Mouse (Mus musculus) large intestine, adult 2 months (tissue): ENCODE results near the gene Tmem203. TPM values are rescaled to one million over a fixed set of nuclear protein-coding genes. Genes with fewer than 3 reads are reported as not detected.

Experiments
- DNase-seq: peaks from one replicate; pipeline ENCODE4 v3.0.0-alpha.2; 2012; ENCODE audit warnings: low read depth, low spot score
- whole genome bisulfite sequencing: fragments of 180-500 bp; shearing (Covaris S2); methylation state at CpG from one replicate; pipeline ENCODE4 v1.1.7; 2018; 5-methylcytosine and 5-hydroxymethylcytosine counted together
- polyA plus RNA-seq: library from polyadenylated mRNA; depleted of rRNA; stranded (reverse); fragments of >200 nt; gene quantifications from 2 replicates; pipeline ENCODE4 v1.2.3, GENCODE M21; 2012; rRNA removed

Tmem203 gene
- 30.4 and 35.0 TPM in 2 replicates for polyA plus RNA-seq

DNA sequence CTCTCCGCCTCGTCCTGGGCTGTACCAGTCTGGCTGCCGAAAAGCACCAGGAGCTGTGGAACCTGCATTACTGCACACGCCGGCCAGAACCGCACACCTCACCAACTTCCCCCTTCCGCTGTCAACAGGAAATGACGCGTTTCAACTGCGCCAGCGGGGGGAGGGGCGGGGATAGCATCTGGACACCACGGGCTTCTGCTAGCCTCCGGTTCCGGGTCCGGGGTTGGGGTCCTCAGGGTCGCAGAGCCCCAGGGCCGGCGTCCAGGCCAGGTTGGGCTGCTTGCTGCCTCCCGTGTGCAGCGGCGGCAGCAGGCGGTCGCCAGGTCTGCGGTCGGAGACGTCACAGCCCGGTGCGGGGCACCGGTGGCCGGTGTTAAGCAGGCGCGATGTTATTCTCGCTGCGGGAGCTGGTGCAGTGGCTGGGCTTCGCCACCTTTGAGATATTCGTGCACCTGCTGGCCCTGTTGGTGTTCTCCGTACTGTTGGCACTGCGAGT lies at the start of gene Tmem203:
Gene Tmem203, plus strand, starts transcription at position 156 of the 496 bp plus-strand sequence.
- no peak for DNase-seq
- 1% methylated on average over 39 of the region's 39 CpGs for WGBS

DNA sequence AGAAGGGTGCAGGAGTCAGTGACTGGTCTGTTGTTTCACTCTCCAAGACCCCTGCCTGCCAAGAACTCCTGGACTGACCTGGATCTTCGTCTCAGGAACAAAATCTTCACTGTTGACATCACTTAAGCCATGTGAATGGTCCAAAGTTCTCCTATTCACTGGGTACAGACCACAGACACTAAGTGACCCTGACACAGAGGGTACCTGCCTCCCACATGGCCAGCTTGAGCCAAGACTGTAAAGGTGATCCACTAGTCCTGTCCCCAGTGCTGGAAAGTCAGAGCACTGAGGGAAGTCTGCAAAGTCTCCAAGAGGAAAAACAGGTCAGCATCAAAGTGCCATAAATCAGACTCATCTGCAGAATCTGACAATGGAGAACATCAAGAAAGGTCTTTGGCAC lies 47.6 kb upstream of the Tmem203 start:
- WGBS, result 57% methylated on average over 1 of the region's 1 CpGs
- DNase-seq, result no peak

DNA sequence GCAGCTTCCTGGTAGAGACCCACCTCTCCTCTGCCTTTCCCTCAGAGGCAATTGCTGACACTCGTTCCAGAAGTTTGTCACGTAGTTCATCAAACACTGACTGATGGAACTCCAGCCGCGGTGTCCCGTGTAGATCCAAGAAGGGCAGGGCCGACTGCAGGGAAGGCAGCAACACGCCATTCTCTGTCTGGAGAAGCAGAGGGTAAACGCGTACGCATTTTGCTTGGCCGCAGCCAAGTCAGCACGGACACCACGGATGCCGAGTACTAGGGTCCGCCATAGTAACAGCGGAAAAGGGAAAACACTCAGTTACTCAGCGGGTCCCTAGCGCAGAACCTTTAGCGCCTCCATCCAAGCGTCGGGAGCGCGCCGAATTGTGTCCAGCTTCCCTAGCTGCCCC lies 44.6 kb upstream of the Tmem203 start:
- no peak for DNase-seq
- WGBS, result under 1% methylated on average over 24 of the region's 24 CpGs

DNA sequence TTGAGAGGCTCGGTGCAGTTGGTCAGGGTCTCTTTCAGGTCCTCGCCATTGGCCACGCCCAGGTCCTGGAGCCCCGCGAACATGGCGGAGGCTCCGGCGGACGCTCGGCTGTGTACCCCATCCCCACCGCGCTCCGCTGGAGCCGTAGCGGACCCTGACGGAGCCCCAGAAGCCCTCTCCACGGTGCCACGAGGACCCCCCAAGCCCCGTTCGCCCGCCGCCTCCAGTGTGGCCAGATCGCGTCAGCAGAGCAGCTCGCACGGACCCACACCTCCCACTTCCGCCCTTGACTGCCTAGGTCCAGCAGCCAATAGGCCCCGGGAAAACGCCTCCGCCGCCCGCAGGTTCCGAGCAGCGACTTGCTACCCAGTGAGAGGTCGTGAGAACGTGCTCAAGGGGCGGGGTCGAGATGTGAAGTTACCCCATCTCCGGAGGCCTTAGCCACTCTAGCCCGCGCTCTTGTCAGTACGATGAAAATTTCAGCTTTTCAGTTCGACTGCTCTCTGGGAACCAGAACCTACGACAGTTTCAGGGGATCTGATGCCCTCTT lies 44.0 kb upstream of the Tmem203 start, which contains the start of gene Nelfb:
Gene Nelfb, minus strand, starts transcription at position 369 of the 550 bp plus-strand sequence.
- no peak for DNase-seq
- under 1% methylated on average over 44 of the region's 44 CpGs for WGBS

DNA sequence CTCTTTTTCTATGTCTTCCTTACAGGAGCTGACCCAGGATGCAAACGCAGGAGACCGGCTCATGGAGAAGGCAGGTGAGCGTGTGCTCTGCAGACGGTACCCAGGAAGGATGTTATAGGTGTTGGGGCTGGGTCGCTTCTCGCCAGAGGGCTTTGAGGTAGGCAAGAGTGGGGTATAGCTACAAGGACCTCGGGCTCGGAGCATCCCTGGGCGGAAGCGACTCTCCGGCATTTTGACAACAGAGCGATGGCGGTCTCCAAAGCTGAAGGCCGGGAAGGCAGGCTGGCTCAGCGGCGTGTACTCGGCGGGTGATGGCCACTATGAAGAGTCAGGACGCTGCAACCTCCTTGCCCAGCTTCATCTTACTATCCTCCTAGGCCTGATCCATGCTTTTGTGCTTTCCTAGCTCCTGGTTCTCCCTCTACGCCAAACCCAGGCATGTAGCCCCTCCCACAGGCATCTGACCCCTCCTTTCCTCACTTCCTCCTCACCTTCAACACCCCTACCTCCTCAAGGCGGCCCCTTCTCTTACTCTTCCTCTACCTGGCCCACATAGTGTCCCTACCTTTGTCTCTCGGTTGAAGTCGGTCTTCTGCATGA lies 41.9 kb upstream of the Tmem203 start:
- DNase-seq, result no peak
- 76% methylated on average over 23 of the region's 23 CpGs for WGBS

DNA sequence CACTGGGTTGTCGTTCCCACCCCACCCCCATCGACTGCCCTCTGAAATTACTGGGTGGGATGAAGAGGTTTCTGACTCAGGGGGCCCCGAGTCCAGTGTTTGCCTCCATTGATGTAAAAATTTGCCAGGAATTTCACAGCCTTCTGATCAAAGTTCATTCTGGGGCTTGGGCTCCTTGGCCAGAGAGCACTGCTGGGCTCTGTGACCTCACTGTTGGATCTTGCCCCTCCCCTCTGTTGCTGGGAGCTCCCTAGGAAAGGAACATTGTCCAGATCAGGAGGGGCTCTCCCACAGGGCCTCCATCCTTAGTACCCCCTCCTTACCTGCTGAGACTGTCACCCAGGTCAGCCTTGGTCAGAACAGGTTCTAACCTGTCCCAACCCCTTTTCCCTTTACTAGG lies 40.8 kb upstream of the Tmem203 start, which contains the start of gene Stpg3:
Gene Stpg3, minus strand, starts transcription at position 194 of the 400 bp plus-strand sequence.
- 37% methylated on average over 3 of the region's 3 CpGs for WGBS
- DNase-seq, result no peak

DNA sequence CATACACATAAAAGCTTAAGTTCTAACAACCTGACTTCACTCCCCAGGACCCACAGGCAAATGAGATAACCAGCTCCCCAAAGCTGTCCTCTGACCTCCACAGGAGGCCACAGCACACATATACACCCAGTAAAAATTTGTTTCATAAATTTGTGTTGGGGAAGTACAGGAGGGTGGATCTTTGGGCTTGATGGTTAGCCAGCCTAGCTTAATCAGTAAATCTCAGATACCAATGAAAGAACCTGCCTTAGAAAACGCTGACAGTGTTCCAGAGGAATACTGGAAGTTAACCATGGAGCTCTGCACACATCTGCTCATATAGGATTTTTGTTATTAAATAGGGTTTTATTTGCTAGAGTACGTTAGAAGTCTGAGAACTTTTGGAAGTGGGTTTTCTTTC lies 37.6 kb upstream of the Tmem203 start:
- no peak for DNase-seq

DNA sequence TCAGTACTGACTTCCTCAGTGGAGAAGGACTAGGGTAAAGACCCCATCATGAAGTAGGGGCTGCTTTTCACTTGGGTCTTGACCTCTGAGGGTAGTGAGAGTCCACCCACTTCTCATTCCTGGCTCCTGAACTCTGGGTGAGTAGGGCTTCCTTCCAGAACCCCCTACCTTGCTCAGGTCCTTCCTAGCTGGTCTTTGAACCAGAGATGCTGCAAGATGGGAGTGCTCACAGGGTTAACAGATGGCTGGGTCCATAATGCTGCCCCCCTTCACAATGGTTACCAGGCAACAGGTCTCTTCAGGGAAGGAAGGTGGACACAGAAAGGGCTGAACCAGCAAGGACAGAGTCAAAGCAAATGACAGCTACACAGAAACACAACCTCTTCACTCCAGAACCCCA lies 36.8 kb upstream of the Tmem203 start, which contains the start of gene Fam166a:
Gene Fam166a, plus strand, starts transcription at position 301 of the 400 bp plus-strand sequence.
- DNase-seq, result no peak

More for the DNA sequence above, 37.6 kb upstream of the Tmem203 start:
- WGBS, result 67% methylated on average over 2 of the region's 2 CpGs

DNA sequence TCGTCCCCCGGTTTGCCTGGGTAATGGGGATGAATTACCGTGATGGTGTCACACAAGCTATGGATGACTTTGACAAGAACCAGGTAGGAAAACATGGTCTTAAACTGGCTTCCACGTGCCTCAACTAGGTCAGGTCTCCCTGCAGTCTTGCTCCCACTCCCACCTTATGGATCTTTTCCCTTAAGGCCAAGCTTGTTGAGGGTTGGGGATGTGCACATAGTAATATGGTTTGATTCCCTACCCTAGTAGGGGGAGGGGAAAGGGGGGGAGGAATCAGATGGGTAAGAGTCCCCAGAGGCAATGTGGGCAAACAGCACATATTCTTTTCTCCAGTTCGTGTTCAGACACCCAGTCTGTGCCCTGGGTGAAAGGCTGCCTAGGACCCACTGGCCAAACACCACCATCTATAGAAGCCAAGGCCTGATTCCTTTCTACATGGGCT lies 33.9 kb upstream of the Tmem203 start:
- WGBS, result 65% methylated on average over 5 of the region's 5 CpGs
- DNase-seq, result no peak

DNA sequence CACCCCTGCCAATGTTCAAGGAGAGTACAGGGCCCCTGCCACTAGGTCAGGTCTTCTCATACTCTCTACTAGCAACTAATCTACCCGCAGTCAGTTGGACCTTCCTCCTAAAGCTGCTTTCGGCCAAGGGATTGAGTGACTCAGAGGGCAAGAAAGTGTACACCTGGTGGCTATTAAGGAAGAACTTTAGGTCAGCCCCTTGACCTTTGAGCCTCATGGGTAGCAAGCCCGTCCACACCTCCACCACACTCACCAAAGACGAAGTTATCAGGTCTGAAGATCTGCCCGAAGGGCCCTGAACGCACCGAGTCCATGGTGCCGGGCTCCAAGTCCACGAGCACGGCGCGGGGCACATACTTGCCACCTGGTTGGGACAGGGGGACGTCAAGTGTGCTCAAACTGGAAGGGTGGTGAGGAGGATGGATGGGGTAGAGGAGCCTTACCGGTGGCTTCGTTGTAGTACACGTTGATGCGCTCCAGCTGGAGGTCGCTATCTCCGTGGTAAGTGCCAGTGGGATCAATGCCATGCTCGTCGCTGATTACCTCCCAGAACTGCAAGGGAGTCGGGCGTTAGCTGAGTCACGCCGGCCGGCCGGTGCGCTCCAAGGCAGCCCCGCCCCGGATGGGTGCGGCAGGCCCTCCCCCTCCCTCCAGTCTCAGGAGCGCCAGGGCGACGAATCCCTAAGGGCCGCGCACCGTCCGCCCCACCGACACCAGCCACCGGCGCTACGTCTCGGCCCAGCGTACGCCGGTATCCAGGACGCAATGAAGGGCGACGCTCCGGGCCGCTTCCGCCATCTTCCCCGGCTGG lies 31.4 kb upstream of the Tmem203 start:
- under 1% methylated on average over 53 of the region's 53 CpGs for WGBS
- no peak for DNase-seq

DNA sequence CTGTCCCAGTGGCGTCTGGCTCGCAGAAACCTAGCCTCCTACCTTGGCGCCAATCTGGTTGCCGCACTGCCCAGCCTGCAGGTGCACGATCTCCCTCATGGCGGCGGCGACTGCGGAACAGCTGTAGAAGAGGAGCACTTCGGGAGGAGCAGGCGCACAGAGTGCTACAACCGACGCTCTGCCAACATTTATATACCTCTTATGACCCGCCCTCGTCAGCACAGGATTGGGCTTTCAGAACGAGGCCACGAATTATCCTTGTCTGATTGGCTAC lies 30.8 kb upstream of the Tmem203 start, which contains the start of gene Tubb4b:
Gene Tubb4b, minus strand, starts transcription at position 211 of the 274 bp plus-strand sequence.
- under 1% methylated on average over 17 of the region's 17 CpGs for WGBS
- DNase-seq, result no peak

DNA sequence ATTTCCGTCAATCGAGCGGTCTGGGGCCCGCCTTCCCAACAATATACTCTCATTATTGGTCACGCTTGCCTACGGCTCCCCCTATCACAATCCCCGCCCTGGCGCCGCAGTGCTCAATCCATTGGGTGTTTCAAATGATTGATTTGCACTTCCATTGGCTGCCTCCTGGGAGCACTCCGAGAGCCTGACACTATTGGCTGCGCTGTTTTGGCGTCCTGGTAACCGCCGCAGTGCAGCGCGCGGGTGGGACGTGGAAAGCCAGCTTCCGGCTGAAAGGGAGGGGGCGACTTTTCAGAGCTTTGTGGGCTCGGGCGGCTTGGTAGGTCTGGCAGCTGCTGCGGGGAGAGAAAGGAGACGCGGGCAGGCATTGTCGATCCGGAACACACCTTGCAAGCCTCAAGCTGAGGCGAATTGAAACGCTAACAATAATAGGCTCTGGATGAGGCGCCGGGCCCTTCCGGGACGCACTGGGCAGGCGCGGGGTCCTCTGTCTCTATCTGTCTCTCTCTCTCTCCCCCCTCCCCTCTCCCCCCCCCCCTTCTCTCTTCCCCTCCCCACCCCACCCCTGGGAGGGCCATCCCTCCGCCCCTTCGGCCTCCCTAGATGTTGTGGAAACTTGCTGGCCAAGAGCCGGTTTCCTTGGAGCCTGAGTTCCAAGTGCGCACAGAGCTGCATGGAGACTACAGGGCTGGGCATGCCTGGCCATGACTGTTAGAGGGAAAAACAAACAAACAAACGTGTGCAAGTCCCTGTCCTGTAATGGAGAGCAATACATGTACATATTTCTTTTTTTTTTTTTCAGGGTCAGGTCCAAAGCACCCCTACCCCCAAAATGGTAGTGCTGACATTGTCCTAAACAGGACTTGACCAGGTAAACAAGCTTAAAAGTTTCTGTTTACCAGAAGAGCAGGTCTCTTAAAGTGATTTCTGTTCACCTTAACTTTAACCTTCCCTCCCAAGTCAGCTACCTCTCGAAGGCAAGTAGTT lies 30.2 kb upstream of the Tmem203 start:
- DNase-seq, result peak; percentile 96
- WGBS, result 1% methylated on average over 41 of the region's 41 CpGs

DNA sequence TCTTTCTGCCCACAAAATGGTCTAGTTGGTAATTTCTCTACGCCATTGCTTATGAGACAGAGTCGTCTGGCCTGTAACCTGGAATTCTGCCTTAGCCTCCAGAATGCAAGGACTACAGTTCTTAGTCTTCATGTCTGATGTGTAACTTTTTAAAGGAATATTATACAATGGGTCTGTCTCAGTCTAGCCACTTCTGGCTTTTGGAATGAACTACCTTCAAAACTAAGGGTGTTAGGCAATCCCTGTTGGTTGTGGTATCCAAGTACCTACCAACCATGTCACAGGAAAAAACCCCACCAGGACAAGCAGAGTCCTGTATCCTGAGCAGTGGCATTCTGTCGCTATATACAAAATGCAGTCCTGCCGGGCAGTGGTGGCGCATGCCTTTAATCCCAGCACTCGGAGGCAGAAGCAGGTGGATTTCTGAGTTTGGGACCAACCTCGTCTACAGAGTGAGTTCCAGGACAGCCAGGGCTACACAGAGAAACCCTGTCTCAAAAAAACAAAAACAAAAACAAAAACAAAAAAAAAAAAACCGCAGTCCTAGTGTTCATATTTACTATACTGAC lies 29.3 kb upstream of the Tmem203 start:
- WGBS, result 60% methylated on average over 8 of the region's 8 CpGs
- DNase-seq, result no peak

DNA sequence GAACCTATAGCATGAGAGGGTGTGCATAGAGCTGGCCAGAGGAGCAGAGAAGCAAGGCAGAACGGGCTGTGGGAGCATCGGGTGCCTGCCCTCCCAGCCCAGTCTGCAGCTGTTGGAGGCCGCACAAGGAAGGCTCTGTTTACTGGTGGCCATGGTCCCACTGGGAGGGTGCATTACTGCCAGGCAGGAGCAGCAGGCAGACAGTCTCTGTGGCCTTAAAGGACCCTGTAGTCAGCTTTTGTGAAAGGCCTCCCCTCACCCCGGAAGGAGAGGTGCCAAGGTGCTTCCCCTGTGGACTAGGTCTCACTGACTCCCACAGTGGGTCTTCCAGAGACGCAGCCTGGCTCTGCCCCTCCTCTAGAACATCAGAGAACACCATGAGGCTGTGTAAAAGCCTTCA lies 28.4 kb upstream of the Tmem203 start:
- WGBS, result 47% methylated on average over 5 of the region's 5 CpGs
- DNase-seq, result no peak

DNA sequence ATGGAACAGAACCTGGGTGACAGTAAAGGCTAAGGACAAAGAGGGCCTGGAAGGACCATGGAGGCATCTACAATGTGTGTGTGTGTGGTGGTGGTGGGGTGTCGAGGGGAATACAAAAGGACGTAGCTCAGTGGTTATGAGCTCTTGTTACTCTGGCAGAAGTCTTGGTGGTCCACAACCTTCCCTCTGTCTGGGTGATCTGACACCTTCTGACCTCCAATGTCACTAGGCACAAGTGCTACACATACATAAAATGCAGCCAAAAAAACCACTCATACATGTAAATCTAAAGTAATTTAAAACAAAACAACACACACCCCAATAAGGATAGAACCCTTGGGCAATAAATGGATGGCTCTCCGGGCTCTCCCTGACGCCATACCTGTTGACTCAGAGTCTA lies 27.8 kb upstream of the Tmem203 start:
- no peak for DNase-seq
- WGBS, result 68% methylated on average over 4 of the region's 4 CpGs

DNA sequence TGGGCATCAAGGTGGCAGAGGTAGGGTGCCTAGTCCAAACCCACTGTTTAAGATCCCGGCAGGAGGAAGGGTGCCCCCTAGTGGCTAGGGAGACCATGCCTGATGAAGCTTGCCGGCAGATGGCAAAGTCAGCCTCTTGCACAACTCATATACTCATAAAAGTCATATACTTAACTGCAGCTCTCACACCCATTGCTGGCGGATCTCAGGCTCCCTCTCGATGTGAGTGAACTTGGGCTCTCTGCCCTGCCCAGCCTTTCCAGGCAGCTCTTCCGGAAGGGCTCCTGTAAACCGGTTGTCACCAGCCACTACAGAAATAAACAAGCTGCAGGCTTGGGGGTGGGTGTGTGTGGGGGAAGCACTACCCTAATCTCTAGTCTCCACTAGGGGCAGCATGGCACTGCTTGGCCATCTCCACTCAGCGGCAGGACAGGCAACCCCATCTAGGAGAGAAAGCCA lies 26.8 kb upstream of the Tmem203 start:
- DNase-seq, result peak; percentile 97
- WGBS, result 1% methylated on average over 7 of the region's 7 CpGs

DNA sequence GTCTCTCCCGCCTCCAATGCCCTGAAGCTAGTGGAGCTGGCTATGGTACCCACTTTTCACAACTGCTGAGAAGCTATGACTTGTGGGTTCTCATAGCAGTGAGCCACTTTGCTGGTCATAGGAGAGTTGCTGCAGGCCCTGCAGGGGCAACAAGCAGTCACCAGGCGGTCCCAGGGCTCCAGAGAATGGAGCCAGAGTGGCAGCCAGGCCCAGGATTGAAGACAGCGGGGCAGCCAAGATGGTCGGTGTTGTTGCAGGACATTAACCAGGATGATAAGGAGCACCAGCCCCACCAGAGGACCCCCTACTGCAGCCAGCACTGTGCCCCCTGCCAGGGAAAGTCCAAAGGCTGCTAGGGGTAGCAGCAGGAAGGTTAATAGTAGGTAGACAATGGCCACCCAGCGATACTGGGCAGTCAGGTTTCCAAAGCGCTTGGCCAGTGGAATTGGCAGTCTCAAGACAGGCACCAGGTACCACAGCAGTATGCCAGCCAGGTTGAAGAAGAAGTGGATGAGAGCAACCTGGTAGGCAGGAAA lies 26.2 kb upstream of the Tmem203 start:
- 70% methylated on average over 6 of the region's 6 CpGs for WGBS
- DNase-seq, result no peak

DNA sequence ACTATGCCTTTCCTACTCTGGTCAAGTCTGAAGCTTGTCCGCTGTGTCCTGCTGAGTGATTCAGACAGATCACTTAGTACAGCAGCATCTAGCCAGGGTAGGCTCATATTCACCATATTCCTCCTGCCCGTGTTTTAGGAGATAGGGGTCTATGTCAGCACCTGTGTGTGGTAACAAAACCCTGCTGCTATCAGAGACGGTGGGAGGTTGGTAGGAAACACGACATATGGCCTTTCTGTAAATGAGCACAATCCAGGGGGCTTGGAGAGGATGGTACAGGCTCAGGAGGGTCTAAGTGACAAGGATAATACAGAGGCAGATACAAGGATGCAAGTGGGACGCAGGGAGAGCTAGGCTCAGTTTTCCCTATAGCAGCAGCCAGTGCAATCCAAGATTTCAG lies 25.7 kb upstream of the Tmem203 start:
- 95% methylated on average over 5 of the region's 5 CpGs for WGBS

DNA sequence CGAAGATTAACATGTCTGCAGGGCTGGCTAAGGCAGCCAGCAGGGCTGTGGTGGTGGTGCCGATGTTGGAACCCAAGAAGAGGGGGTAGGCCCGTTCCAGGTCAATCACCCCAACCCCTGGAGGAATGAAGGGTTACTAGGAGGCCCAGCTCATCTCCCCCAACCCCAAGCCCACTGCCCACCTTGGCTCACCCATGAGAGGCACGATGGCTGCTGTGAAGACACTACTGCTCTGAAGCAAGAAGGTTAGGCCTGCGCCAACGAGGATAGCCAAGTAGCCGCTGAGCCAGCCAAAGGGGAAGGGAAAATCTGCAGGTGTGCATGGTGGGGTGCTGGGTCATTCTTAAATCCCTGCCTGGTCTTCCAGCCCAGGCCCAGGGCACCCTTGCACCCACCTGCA lies 24.7 kb upstream of the Tmem203 start:
- DNase-seq, result no peak
- WGBS, result 92% methylated on average over 7 of the region's 7 CpGs

More for the DNA sequence above, 25.7 kb upstream of the Tmem203 start:
- DNase-seq, result no peak
